Mouse (Mus musculus) liver, adult 2 months (tissue): ENCODE data around the gene Pttg1. TPM values are rescaled to one million over a fixed set of nuclear protein-coding genes. Genes with fewer than 3 reads are reported as not detected.

ENCODE experiments used
- DNase-seq: peaks from one replicate; pipeline ENCODE4 v3.0.0-alpha.2; 2011; ENCODE audit warnings: low read depth, low spot score; ENCODE audit errors: extremely low read depth
- H3K27ac ChIP-seq: fragments of 200-500 bp; replicated peaks from 2 replicates; pipeline ENCODE4 v1.5.1; 2012; ENCODE audit warnings: low read depth, mild to moderate bottlenecking, control low read depth, inconsistent platforms, low read length; ENCODE audit not compliant: insufficient read depth
- H3K27me3 ChIP-seq: fragments of 200-500 bp; 2 replicates; pipeline ENCODE4 v1.6.1; 2012; ENCODE audit warnings: mild to moderate bottlenecking, moderate library complexity, low read length, inconsistent platforms; ENCODE audit not compliant: control insufficient read depth, insufficient read depth
- H3K36me3 ChIP-seq: fragments of 200-500 bp; 2 replicates; pipeline ENCODE4 v1.6.1; 2012; ENCODE audit warnings: low read length, inconsistent platforms; ENCODE audit not compliant: control insufficient read depth, insufficient read depth
- H3K4me1 ChIP-seq: fragments of 200-500 bp; 2 replicates; pipeline ENCODE4 v1.6.1; 2011; ENCODE audit warnings: low read length; ENCODE audit not compliant: control insufficient read depth, insufficient read depth
- H3K4me3 ChIP-seq: fragments of 200-500 bp; 2 replicates; pipeline ENCODE4 v1.5.1; 2011; ENCODE audit warnings: low read depth, mild to moderate bottlenecking, control low read depth, low read length, moderate library complexity; ENCODE audit not compliant: insufficient read depth
- H3K79me2 ChIP-seq: fragments of 200-500 bp; 2 replicates; pipeline ENCODE4 v1.6.1; 2012; ENCODE audit warnings: inconsistent platforms, mild to moderate bottlenecking, low read length, moderate library complexity; ENCODE audit not compliant: control insufficient read depth, insufficient read depth
- H3K9ac ChIP-seq: fragments of 200-500 bp; 2 replicates; pipeline ENCODE4 v1.6.1; 2012; ENCODE audit warnings: low read depth, mild to moderate bottlenecking, control low read depth, inconsistent platforms, low read length
- CTCF ChIP-seq: fragments of 200-500 bp; IDR thresholded peaks from 2 replicates; pipeline ENCODE4 v1.5.1; 2011; ENCODE audit warnings: low read depth, low read length, control low read depth
- POLR2A ChIP-seq: fragments of 200-500 bp; IDR thresholded peaks from 2 replicates; pipeline ENCODE4 v1.6.1; 2011; ENCODE audit warnings: low read length, control low read depth; ENCODE audit not compliant: insufficient read depth; ENCODE audit errors: extremely low read depth
- WGBS: fragments of 180-500 bp; shearing (Covaris S2); methylation state at CpG from one replicate; pipeline ENCODE4 v1.1.7; 2018; 5-methylcytosine and 5-hydroxymethylcytosine counted together
- polyA plus RNA-seq: library from polyadenylated mRNA; depleted of rRNA; stranded (reverse); fragments of >200 nt; gene quantifications from 2 replicates; pipeline ENCODE4 v1.2.3, GENCODE M21; 2012
- total RNA-seq: library from RNA; depleted of rRNA; stranded (reverse); fragments of >200 nt; gene quantifications from 2 replicates; pipeline ENCODE4 v1.2.3, GENCODE M21; 2014

Pttg1 gene
- total and polyA plus RNA-seq, 2 experiments, result 12.0 to 45.4 TPM

DNA sequence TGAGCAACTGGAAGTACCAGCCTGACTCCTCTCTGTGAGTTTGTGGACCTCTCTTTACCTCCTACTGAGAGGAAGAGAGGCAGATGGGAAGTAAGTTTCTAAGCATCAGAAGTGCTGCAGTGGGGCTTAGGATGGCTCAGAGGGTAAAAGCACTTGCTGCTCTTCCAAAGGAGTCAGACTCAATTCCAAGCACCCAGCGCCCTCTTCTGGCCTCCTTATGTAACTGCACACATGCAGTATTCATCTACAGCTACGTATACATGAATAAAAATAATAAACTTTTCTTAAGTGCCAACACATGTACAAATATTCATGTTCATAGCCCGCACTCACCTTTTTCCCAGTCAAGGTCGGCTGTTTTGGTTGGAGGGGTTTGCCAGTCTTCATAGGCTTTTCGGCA lies 1.7 kb downstream of the Pttg1 start:
- peaks cover 16% of the 10 kb centered on the region; the same call in 1 of the 2 replicates for H3K36me3 ChIP-seq
- 77% methylated on average over 5 of the region's 5 CpGs for WGBS
- H3K4me3 ChIP-seq, result no peak overlapping the region
- no peak for DNase-seq
- H3K4me1 ChIP-seq, result peaks cover 11% of the 10 kb centered on the region; the same call in 1 of the 2 replicates
- TF ChIP-seq CTCF (peak; percentile 26; the same call in 1 of the 2 replicates), POLR2A (no peak)
- H3K9ac ChIP-seq, result no peak overlapping the region
- H3K79me2 ChIP-seq, result peaks cover 2% of the 10 kb centered on the region; the same call in 1 of the 2 replicates
- no peaks in the 10 kb centered on the region for H3K27me3 ChIP-seq
- H3K27ac ChIP-seq, result no peak overlapping the region

DNA sequence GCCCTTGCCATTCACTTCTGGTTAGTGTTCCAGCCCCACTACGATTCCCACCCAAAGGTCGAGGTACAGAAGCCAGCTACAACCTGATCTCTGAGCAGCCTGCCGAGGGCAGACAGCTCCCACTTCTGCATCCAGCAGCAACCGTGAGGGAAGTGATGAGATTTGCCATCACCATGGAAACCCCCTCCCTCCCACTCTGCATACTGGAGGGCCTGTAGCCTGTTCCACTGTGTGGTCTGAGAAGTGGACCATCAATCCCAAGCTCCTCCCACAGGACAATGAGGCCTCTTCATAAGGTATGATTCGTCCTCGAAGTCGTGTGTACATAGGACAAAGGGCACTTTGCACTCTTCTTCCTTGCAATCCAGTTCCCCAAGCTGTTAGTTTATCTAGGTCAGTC lies 8.8 kb downstream of the Pttg1 start:
- Histone ChIP-seq H3K36me3 (peaks cover 11% of the 10 kb centered on the region; the same call in 1 of the 2 replicates), H3K27ac (no peak overlapping the region), H3K9ac (no peak overlapping the region), H3K27me3 (no peaks in the 10 kb centered on the region), H3K4me1 (no peaks in the 10 kb centered on the region; the same call in 1 of the 2 replicates), H3K4me3 (no peak overlapping the region), H3K79me2 (no peaks in the 10 kb centered on the region)
- WGBS, result 53% methylated on average over 7 of the region's 7 CpGs
- TF ChIP-seq CTCF, result no peak
- no peak for TF ChIP-seq POLR2A
- no peak for DNase-seq

DNA sequence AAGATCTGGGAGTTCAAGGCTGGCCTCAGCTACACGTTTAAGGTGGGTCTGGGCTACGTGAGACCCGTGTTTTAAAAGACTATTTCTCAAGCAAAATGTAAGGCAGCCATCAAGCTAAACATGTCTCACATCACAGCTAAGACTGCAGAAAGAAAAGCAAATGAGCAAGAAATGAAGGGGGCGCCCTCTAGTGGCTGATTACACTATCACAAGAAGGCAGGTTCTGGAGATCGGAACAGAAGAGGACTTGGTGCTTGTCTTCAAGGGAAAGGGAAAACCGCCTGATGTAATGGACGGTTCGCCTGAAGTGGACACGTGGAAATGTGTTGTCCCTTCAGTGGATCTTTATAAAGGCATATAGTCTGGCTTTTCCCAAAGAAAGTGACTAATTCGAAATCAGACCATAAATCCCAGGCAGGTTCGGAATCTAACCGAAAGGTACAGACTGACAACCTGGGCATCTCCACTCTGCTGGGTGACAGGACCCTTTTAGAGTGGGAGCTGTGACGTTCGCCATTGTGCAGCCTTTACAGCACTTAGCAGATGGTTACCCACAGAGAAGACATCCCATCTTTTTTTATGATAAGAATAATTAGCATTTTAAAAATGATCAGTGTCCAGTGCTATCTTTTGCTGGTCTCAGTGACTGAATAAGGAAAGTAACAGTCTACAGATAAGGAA lies 13.1 kb downstream of the Pttg1 start:
- no peak overlapping the region for H3K9ac ChIP-seq
- no peaks in the 10 kb centered on the region for H3K79me2 ChIP-seq
- no peaks in the 10 kb centered on the region for H3K27me3 ChIP-seq
- no peak overlapping the region for H3K27ac ChIP-seq
- no peaks in the 10 kb centered on the region for H3K36me3 ChIP-seq
- H3K4me1 ChIP-seq, result no peaks in the 10 kb centered on the region; the same call in 1 of the 2 replicates
- WGBS, result 24% methylated on average over 14 of the region's 14 CpGs
- no peak overlapping the region for H3K4me3 ChIP-seq
- DNase-seq, result peak; percentile 52
- TF ChIP-seq CTCF (0 out of 2 replicates have a peak, but pooled peaks have one; percentile 29), POLR2A (no peak)

DNA sequence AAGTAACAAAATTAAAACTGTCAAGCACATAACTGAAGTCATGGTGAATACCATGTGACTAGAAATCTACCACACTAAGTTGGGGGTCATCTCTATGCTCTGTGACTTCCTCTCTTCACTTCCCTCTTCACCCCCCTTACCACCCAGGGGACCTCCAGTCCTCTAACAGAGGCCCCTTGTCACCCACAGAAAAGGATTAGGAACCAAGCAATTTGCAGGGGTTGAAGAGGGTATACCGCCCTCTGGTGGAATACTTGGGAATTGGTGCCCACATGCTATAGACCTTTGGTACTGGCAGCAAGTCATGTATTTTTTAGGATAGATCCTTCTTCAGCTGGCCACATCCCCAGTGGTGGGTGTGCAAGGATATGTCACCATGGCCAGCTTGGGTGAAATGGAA lies 14.6 kb downstream of the Pttg1 start:
- WGBS, result 0% methylated on average over 1 of the region's 1 CpGs
- Histone ChIP-seq H3K36me3 (no peaks in the 10 kb centered on the region), H3K4me1 (no peaks in the 10 kb centered on the region; the same call in 1 of the 2 replicates), H3K27ac (no peak overlapping the region), H3K79me2 (no peaks in the 10 kb centered on the region), H3K9ac (no peak overlapping the region), H3K27me3 (no peaks in the 10 kb centered on the region), H3K4me3 (no peak overlapping the region)
- TF ChIP-seq CTCF (peak; percentile 47; the same call in 1 of the 2 replicates), POLR2A (no peak)
- DNase-seq, result peak; percentile 54

DNA sequence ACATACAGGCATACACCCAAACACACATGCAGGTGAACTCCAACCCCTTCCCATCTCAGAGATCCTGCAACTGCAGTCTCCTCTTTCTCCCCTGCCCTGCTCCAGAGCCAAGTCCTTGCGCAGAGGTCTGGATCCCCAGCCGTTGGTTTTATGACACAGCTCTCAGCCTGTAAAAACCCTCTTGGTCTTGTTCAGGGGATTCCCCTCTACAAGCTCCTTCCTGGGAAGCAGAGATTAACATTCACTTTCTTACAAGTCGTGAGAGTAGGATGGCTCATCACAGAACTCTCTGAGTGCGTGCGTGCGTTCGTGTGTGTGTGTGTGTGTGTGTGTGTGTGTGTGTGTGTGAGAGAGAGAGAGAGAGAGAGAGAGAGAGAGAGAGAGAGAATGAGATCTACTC lies 15.8 kb downstream of the Pttg1 start:
- H3K27me3 ChIP-seq, result no peaks in the 10 kb centered on the region
- H3K36me3 ChIP-seq, result no peaks in the 10 kb centered on the region
- H3K4me1 ChIP-seq, result no peaks in the 10 kb centered on the region; the same call in 1 of the 2 replicates
- no peak for DNase-seq
- no peak overlapping the region for H3K9ac ChIP-seq
- TF ChIP-seq POLR2A (no peak), CTCF (no peak)
- no peaks in the 10 kb centered on the region for H3K79me2 ChIP-seq
- no peak overlapping the region for H3K4me3 ChIP-seq
- WGBS, result 74% methylated on average over 7 of the region's 7 CpGs
- no peak overlapping the region for H3K27ac ChIP-seq

DNA sequence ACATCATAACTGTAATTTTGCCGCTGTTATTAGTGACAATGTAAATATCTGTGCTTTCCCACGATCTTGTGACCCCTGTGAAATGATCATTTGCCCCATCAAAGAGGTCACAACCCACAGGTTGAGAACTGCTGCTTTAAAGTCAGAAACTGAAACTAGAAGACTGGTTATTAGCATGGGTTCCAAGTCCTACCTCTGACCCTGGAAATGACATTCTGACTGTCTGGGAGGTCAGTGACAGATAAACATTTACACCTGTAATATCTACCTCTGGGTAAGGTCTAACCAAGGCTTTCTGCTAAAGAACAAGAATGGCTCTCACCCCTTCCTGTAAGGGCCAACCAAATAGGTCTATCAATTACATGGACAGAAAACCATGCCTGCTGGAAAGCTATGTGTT lies 17.2 kb downstream of the Pttg1 start:
- TF ChIP-seq POLR2A (no peak), CTCF (no peak)
- Histone ChIP-seq H3K9ac (no peak overlapping the region), H3K36me3 (no peaks in the 10 kb centered on the region), H3K27ac (no peak overlapping the region), H3K4me1 (no peaks in the 10 kb centered on the region; the same call in 1 of the 2 replicates), H3K4me3 (no peak overlapping the region), H3K79me2 (no peaks in the 10 kb centered on the region), H3K27me3 (no peaks in the 10 kb centered on the region)
- peak; percentile 63 for DNase-seq
- WGBS, result 42% methylated on average over 2 of the region's 2 CpGs
